Comparison of ENCODE assay signal across 8 mouse cellular contexts in genomic region chr3:95315844-95316550, GRCm38 (mm10). TPM values are rescaled to one million over a fixed set of nuclear protein-coding genes. Genes with fewer than 3 reads are reported as not detected.
A peak's percentile ranks its signal among the peaks of the same experiment; 100 is the strongest.
DNase-seq lines count a peak whose midpoint lies in the region; ATAC-seq and TF ChIP-seq lines count a peak whose summit lies in the region.

No protein-coding gene starts in this region.

- peak; percentile 1; the same call in 1 of the 2 replicates for ATAC-seq in forebrain, embryonic 16.5 days
- no peak; the same call in 1 of the 2 replicates for ATAC-seq in liver, embryonic 13.5 days (ENCODE audit: low read depth)

- H3K4me1 ChIP-seq in cerebellum, adult 2 months (ENCODE audit: control insufficient read depth, insufficient read depth, low read length) = peaks cover 7% of the 10 kb centered on the region; the same call in 1 of the 2 replicates
- H3K4me1 ChIP-seq in E14TG2a.4 (replicated peaks; ENCODE audit: low read depth, low read length) = peaks cover 70% of the 10 kb centered on the region
- H3K4me1 ChIP-seq in forebrain, embryonic 16.5 days (replicated peaks; ENCODE audit: control insufficient read depth, insufficient read depth, low read length) = peaks cover 34% of the 10 kb centered on the region
- peaks cover 91% of the 10 kb centered on the region for H3K4me1 ChIP-seq in liver, embryonic 13.5 days (replicated peaks)

- DNase-seq in cerebellum, adult 2 months = no peak
- no peak for DNase-seq in cerebellum, adult 11-12 months
- no peak for DNase-seq in liver, embryonic 13.5 days
- no peak for DNase-seq in Muller cell, postnatal 12 days (ENCODE audit: inconsistent ontology term)
- no peak for DNase-seq in kidney, postnatal 4 days
- no peak for DNase-seq in thymus, postnatal 0 days (ENCODE audit: low spot score)

- WGBS in cerebellum, adult 2 months = 33% methylated on average over 9 of the region's 9 CpGs
- 13% methylated on average over 9 of the region's 9 CpGs for WGBS in forebrain, embryonic 16.5 days
- WGBS in liver, embryonic 13.5 days (ENCODE audit: insufficient replicate concordance) = 6% methylated on average over 9 of the region's 9 CpGs

- no peak for TF ChIP-seq POLR2A in cerebellum, adult 2 months (IDR thresholded peaks at IDR 0.05; ENCODE audit: borderline replicate concordance, insufficient read depth, low read length)

- peak overlapping the region; percentile 88 for H3K4me3 ChIP-seq in cerebellum, adult 2 months (replicated peaks; ENCODE audit: insufficient read depth, low read depth, low read length)
- peak overlapping the region; percentile 92 for H3K4me3 ChIP-seq in E14TG2a.4 (replicated peaks; ENCODE audit: low read length)
- H3K4me3 ChIP-seq in forebrain, embryonic 16.5 days (replicated peaks; ENCODE audit: low read length) = peak overlapping the region; percentile 94
- peak overlapping the region; percentile 89 for H3K4me3 ChIP-seq in liver, embryonic 13.5 days (replicated peaks)

- H3K27ac ChIP-seq in cerebellum, adult 2 months (ENCODE audit: insufficient read depth, low read length) = peak overlapping the region; percentile 49; the same call in 1 of the 2 replicates
- peak overlapping the region; percentile 91 for H3K27ac ChIP-seq in forebrain, embryonic 16.5 days (ENCODE audit: low read length)
- peak overlapping the region; percentile 95 for H3K27ac ChIP-seq in liver, embryonic 13.5 days

- peaks cover 11% of the 10 kb centered on the region for H3K9me3 ChIP-seq in E14TG2a.4 (ENCODE audit: low read length)
- H3K9me3 ChIP-seq in forebrain, embryonic 16.5 days (ENCODE audit: control insufficient read depth, low read length) = no peaks in the 10 kb centered on the region
- H3K9me3 ChIP-seq in liver, embryonic 13.5 days (replicated peaks) = no peaks in the 10 kb centered on the region

- H3K27me3 ChIP-seq in cerebellum, adult 2 months (ENCODE audit: control insufficient read depth, insufficient read depth, low read length) = no peaks in the 10 kb centered on the region
- H3K27me3 ChIP-seq in E14TG2a.4 (ENCODE audit: insufficient read depth, low read length) = no peaks in the 10 kb centered on the region
- no peaks in the 10 kb centered on the region for H3K27me3 ChIP-seq in forebrain, embryonic 16.5 days (replicated peaks; ENCODE audit: control insufficient read depth, insufficient read depth, low read length)
- H3K27me3 ChIP-seq in liver, embryonic 13.5 days = no peaks in the 10 kb centered on the region

- H3K4me2 ChIP-seq in forebrain, embryonic 16.5 days (ENCODE audit: low read length) = peak overlapping the region; percentile 81
- peak overlapping the region; percentile 96 for H3K4me2 ChIP-seq in liver, embryonic 13.5 days

- no peak for TF ChIP-seq CTCF in cerebellum, adult 2 months (IDR thresholded peaks at IDR 0.05; ENCODE audit: borderline replicate concordance, insufficient read depth, low read depth, low read length)
- TF ChIP-seq CTCF in E14TG2a.4 (conservative IDR thresholded peaks at IDR 0.05; ENCODE audit: low read length) = no peak

- peaks cover 29% of the 10 kb centered on the region for H3K36me3 ChIP-seq in E14TG2a.4 (ENCODE audit: insufficient read depth, low read length)
- H3K36me3 ChIP-seq in forebrain, embryonic 16.5 days (ENCODE audit: control insufficient read depth, insufficient read depth) = 0 out of 2 replicates have a peak, but pooled peaks cover under 1% of the 10 kb centered on the region
- H3K36me3 ChIP-seq in liver, embryonic 13.5 days = peaks cover 30% of the 10 kb centered on the region

- peak overlapping the region; percentile 100 for H3K9ac ChIP-seq in forebrain, embryonic 16.5 days (replicated peaks; ENCODE audit: low read depth, low read length)
- H3K9ac ChIP-seq in liver, embryonic 13.5 days = peak overlapping the region; percentile 98

RNA-seq across cellular contexts. Expression of gene Cers2, which starts 1.4 kb away (rescaled TPM):
- 133 and 142 TPM in 2 replicates for polyA plus RNA-seq in cerebellum, adult 2 months (2012; rRNA removed)
- 104 and 108 TPM in 2 replicates for polyA plus RNA-seq in forebrain, embryonic 16.5 days (2015; fragmentation: Nextera tagmentation; extraction: Ambion mirVana)
- 113 and 125 TPM in 2 replicates for polyA plus RNA-seq in liver, embryonic 13.5 days (2015; fragmentation: Nextera tagmentation; extraction: Ambion mirVana)
- polyA plus RNA-seq in thymus, postnatal 0 days (2015; fragmentation: Nextera tagmentation; extraction: Ambion mirVana) = 120 and 126 TPM in 2 replicates

RNA-seq across cellular contexts. Expression of gene Anxa9, which starts 9.0 kb away (rescaled TPM):
- polyA plus RNA-seq in cerebellum, adult 2 months (2012; rRNA removed) = 1.2 and 1.5 TPM in 2 replicates
- polyA plus RNA-seq in forebrain, embryonic 16.5 days (2015; fragmentation: Nextera tagmentation; extraction: Ambion mirVana) = 0.51 and 0.86 TPM in 2 replicates
- 3.0 and 3.1 TPM in 2 replicates for polyA plus RNA-seq in liver, embryonic 13.5 days (2015; fragmentation: Nextera tagmentation; extraction: Ambion mirVana)
- polyA plus RNA-seq in thymus, postnatal 0 days (2015; fragmentation: Nextera tagmentation; extraction: Ambion mirVana) = 0.50 and 0.73 TPM in 2 replicates

RNA-seq across cellular contexts. Expression of gene Prune1, which starts 34.1 kb away (rescaled TPM):
- polyA plus RNA-seq in cerebellum, adult 2 months (2012; rRNA removed) = 43.2 and 47.6 TPM in 2 replicates
- 45.8 and 55.6 TPM in 2 replicates for polyA plus RNA-seq in forebrain, embryonic 16.5 days (2015; fragmentation: Nextera tagmentation; extraction: Ambion mirVana)
- 8.6 and 11.0 TPM in 2 replicates for polyA plus RNA-seq in liver, embryonic 13.5 days (2015; fragmentation: Nextera tagmentation; extraction: Ambion mirVana)
- polyA plus RNA-seq in thymus, postnatal 0 days (2015; fragmentation: Nextera tagmentation; extraction: Ambion mirVana) = 9.0 and 10.1 TPM in 2 replicates

RNA-seq across cellular contexts. Expression of gene Mindy1, which starts 34.9 kb away (rescaled TPM):
- 96.8 and 103 TPM in 2 replicates for polyA plus RNA-seq in cerebellum, adult 2 months (2012; rRNA removed)
- 43.6 and 44.3 TPM in 2 replicates for polyA plus RNA-seq in forebrain, embryonic 16.5 days (2015; fragmentation: Nextera tagmentation; extraction: Ambion mirVana)
- polyA plus RNA-seq in liver, embryonic 13.5 days (2015; fragmentation: Nextera tagmentation; extraction: Ambion mirVana) = 17.0 and 18.6 TPM in 2 replicates
- 20.1 and 22.8 TPM in 2 replicates for polyA plus RNA-seq in thymus, postnatal 0 days (2015; fragmentation: Nextera tagmentation; extraction: Ambion mirVana)

RNA-seq across cellular contexts. Expression of gene Setdb1, which starts 41.0 kb away (rescaled TPM):
- 36.5 and 38.0 TPM in 2 replicates for polyA plus RNA-seq in cerebellum, adult 2 months (2012; rRNA removed)
- 52.6 and 53.9 TPM in 2 replicates for polyA plus RNA-seq in forebrain, embryonic 16.5 days (2015; fragmentation: Nextera tagmentation; extraction: Ambion mirVana)
- polyA plus RNA-seq in liver, embryonic 13.5 days (2015; fragmentation: Nextera tagmentation; extraction: Ambion mirVana) = 15.9 and 20.0 TPM in 2 replicates
- 22.6 and 23.8 TPM in 2 replicates for polyA plus RNA-seq in thymus, postnatal 0 days (2015; fragmentation: Nextera tagmentation; extraction: Ambion mirVana)
